Mouse (Mus musculus) granulocyte monocyte progenitor cell, adult 5-6 weeks (primary cell): ENCODE results near the gene Spef2. TPM values are rescaled to one million over a fixed set of nuclear protein-coding genes. Genes with fewer than 3 reads are reported as not detected.
A peak's percentile ranks its signal among the peaks of the same experiment; 100 is the strongest.

Source experiments
- ATAC-seq: replicated peaks from 2 replicates; pipeline ENCODE4 v1.8.0; 2016; ENCODE audit warnings: mild to moderate bottlenecking, moderate TSS enrichment, inconsistent platforms; ENCODE audit not compliant: poor library complexity, severe bottlenecking
- total RNA-seq, 2 experiments: library from RNA; stranded (forward) in 1 of 2; stranded (reverse) in 1 of 2; fragments of 200-712, 200-1000 nt in 1 of 2; fragments of >200 nt in 1 of 2; fragmentation: Nextera tagmentation in 1 of 2; gene quantifications; 2 replicates each; pipeline ENCODE4 v1.2.3; 2014 to 2017

The Spef2 gene
- total RNA-seq (2014; fragmentation: Nextera tagmentation) (4.9 TPM in 1 of 2 replicates, not detected in the other), total RNA-seq (2017) (2.4 and 2.8 TPM in 2 replicates)

GRCm38 (mm10) chr15:9748359-9749102 is at the start of gene Spef2:
Spef2 (minus strand) TSS chr15:9748868.
- ATAC-seq, result peak; percentile 76

- no peak for ATAC-seq
These were observed 45.5 kb upstream of the Spef2 start for GRCm38 (mm10) chr15:9794131-9794530.

- no peak for ATAC-seq
These were observed 39.8 kb upstream of the Spef2 start for GRCm38 (mm10) chr15:9788245-9789030.

GRCm38 (mm10) chr15:9774222-9775142 is 25.8 kb upstream of the Spef2 start:
- ATAC-seq, result peak; percentile 97

- no peak for ATAC-seq
These were observed 19.7 kb upstream of the Spef2 start for GRCm38 (mm10) chr15:9768184-9768918.

GRCm38 (mm10) chr15:9767034-9767433 is 18.4 kb upstream of the Spef2 start:
- peak; percentile 93 for ATAC-seq

- ATAC-seq, result peak; percentile 38
These were observed 2.3 kb upstream of the Spef2 start for GRCm38 (mm10) chr15:9750966-9751365.

- peak; percentile 56 for ATAC-seq
These were observed 1.1 kb downstream of the Spef2 start for GRCm38 (mm10) chr15:9747410-9748104.

GRCm38 (mm10) chr15:9742172-9742571 is 6.5 kb downstream of the Spef2 start:
- no peak for ATAC-seq

GRCm38 (mm10) chr15:9714574-9715458 is 33.9 kb downstream of the Spef2 start:
- ATAC-seq, result peak; percentile 79

GRCm38 (mm10) chr15:9713707-9714106 is 35.0 kb downstream of the Spef2 start:
- ATAC-seq, result no peak

- ATAC-seq, result peak; percentile 74
These were observed 38.3 kb downstream of the Spef2 start for GRCm38 (mm10) chr15:9710330-9710729.

GRCm38 (mm10) chr15:9705830-9706450 is 42.7 kb downstream of the Spef2 start:
- peak; percentile 38; the same call in 1 of the 2 replicates for ATAC-seq

- peak; percentile 93 for ATAC-seq
These were observed 46.8 kb downstream of the Spef2 start for GRCm38 (mm10) chr15:9701845-9702244.

GRCm38 (mm10) chr15:9691721-9692120 is 56.9 kb downstream of the Spef2 start:
- no peak for ATAC-seq

GRCm38 (mm10) chr15:9690845-9691244 is 57.8 kb downstream of the Spef2 start:
- ATAC-seq, result no peak

- no peak for ATAC-seq
These were observed 58.2 kb downstream of the Spef2 start for GRCm38 (mm10) chr15:9690436-9690835.

- no peak for ATAC-seq
These were observed 65.2 kb downstream of the Spef2 start for GRCm38 (mm10) chr15:9683485-9683884.
